Mouse (Mus musculus) cerebellum, adult 11-12 months (tissue): Measurements from ENCODE around the gene 2310050C09Rik.

ENCODE experiments used
- DNase-seq: peaks from one replicate; pipeline ENCODE4 v3.0.0; 2022

The 2310050C09Rik gene

GRCm38 (mm10) chr3:92870116-92870515, at the start of gene 2310050C09Rik:
TSS of gene 2310050C09Rik (minus strand) at chr3:92870216.
- no peak for DNase-seq

- no peak for DNase-seq
Measured at GRCm38 (mm10) chr3:92907571-92907970, 37.6 kb upstream of the 2310050C09Rik start.

- no peak for DNase-seq
Measured at GRCm38 (mm10) chr3:92905182-92905581, 35.2 kb upstream of the 2310050C09Rik start.

GRCm38 (mm10) chr3:92903640-92904039, 33.6 kb upstream of the 2310050C09Rik start:
- no peak for DNase-seq

- DNase-seq, result no peak
Measured at GRCm38 (mm10) chr3:92902992-92903391, 33.0 kb upstream of the 2310050C09Rik start.

GRCm38 (mm10) chr3:92894489-92894888, 24.5 kb upstream of the 2310050C09Rik start:
- DNase-seq, result no peak

- no peak for DNase-seq
Measured at GRCm38 (mm10) chr3:92894063-92894462, 24.0 kb upstream of the 2310050C09Rik start.

GRCm38 (mm10) chr3:92874180-92874579, 4.2 kb upstream of the 2310050C09Rik start:
- DNase-seq, result no peak

- DNase-seq, result no peak
Measured at GRCm38 (mm10) chr3:92851186-92851585, 18.8 kb downstream of the 2310050C09Rik start, which contains the start of gene Lce1l. TSS of gene Lce1l (minus strand) at chr3:92851286.

GRCm38 (mm10) chr3:92827108-92827507, 42.9 kb downstream of the 2310050C09Rik start, which contains the start of gene Kprp:
TSS of gene Kprp (minus strand) at chr3:92827247.
- no peak for DNase-seq

GRCm38 (mm10) chr3:92825808-92826207, 44.2 kb downstream of the 2310050C09Rik start:
- DNase-seq, result no peak
